29 mouse cellular contexts compared by ENCODE assay signal in genomic region chr9:75051841-75052240, GRCm38 (mm10). TPM values are rescaled to one million over a fixed set of nuclear protein-coding genes. Genes with fewer than 3 reads are reported as not detected.
DNase-seq lines count a peak whose midpoint lies in the region; ATAC-seq and TF ChIP-seq lines count a peak whose summit lies in the region.
"Had no signal": no experiment of that assay in that cellular context is flagged by ENCODE, and none has a peak within 500 bp of the region (broad histone marks: within the 10 kb centered on the region; RNA-seq: fewer than 3 reads in every experiment).

No protein-coding gene starts in this region.

- H3K4me2 ChIP-seq in hindbrain, embryonic 12.5 days (replicated peaks), result no peak overlapping the region
- H3K4me2 ChIP-seq: forebrain, embryonic 13.5 days; heart, embryonic 11.5 days; heart, embryonic 15.5 days; hindbrain, embryonic 14.5 days had no signal

- no peaks in the 10 kb centered on the region for H3K4me1 ChIP-seq in hindbrain, embryonic 12.5 days
- H3K4me1 ChIP-seq: forebrain, embryonic 10.5 days; heart, embryonic 15.5 days; hindbrain, embryonic 10.5 days had no signal

- no peak overlapping the region for H3K9ac ChIP-seq in hindbrain, embryonic 12.5 days
- H3K9ac ChIP-seq: forebrain, embryonic 13.5 days; heart, embryonic 15.5 days; hindbrain, embryonic 14.5 days had no signal

- WGBS in hindbrain, embryonic 12.5 days, result 90% methylated on average over 4 of the region's 4 CpGs

- no peak for ATAC-seq in hindbrain, embryonic 12.5 days (ENCODE audit: low FRiP score)
- ATAC-seq: forebrain, embryonic 13.5 days; forebrain, embryonic 16.5 days; hindbrain, postnatal 0 days; inflammation-experienced regulatory T-cells, adult 6 months; Patski had no signal

- TF ChIP-seq CTCF in gastrocnemius, adult 2 months (IDR thresholded peaks at IDR 0.05), result no peak
- no peak for TF ChIP-seq CTCF in left cerebral cortex, adult 2 months (IDR thresholded peaks at IDR 0.05)

- no peak for DNase-seq in gastrocnemius, adult 2 months
- no peak for DNase-seq in gastrocnemius, adult 18-20 months (ENCODE audit: low spot score)
- DNase-seq in left cerebral cortex, adult 2 months (ENCODE audit: extremely low spot score in 1 of 2, low spot score in 2 of 2), result no peak
- no peak for DNase-seq in left cerebral cortex, postnatal 10 days (ENCODE audit: extremely low spot score in 1 of 2, low spot score in 2 of 2)
- DNase-seq in brain, adult 2 months (ENCODE audit: low read depth, low spot score), result peak; percentile 80
- peak; percentile 81 for DNase-seq in telencephalon, adult 2 months (ENCODE audit: low read depth, low spot score)
- DNase-seq: adrenal gland, adult 2 months; adrenal gland, postnatal 14 days; B cell, adult 2 months; cerebellum, adult 11-12 months; cerebellum, adult 8-10 months; cerebellum, postnatal 10 days; cerebellum, postnatal 36 days; gastrocnemius, postnatal 14 days; heart, postnatal 10 days; heart, postnatal 36 days had no signal

- no peaks in the 10 kb centered on the region for H3K27me3 ChIP-seq in hindbrain, embryonic 12.5 days
- H3K27me3 ChIP-seq: CH12.LX; forebrain, embryonic 13.5 days; heart, embryonic 15.5 days; Patski had no signal

- H3K9me3 ChIP-seq in hindbrain, embryonic 12.5 days (replicated peaks), result no peaks in the 10 kb centered on the region
- H3K9me3 ChIP-seq: forebrain, embryonic 10.5 days; forebrain, embryonic 13.5 days; G1E; heart, embryonic 15.5 days; hindbrain, embryonic 10.5 days had no signal

- intact Hi-C loops in gastrocnemius, adult 2 months (cut with DNase I), result loop anchor here (5.0 kb wide), 1 partner anchor 145 kb away; no protein-coding TSS in a partner anchor
- intact Hi-C loops in left cerebral cortex, adult 2 months (cut with DNase I), result loop anchor here (2.0 kb wide), 2 partner anchors 19 to 209 kb away; partner anchors contain the start of gene Myo5a
- intact Hi-C loops in left cerebral cortex, postnatal 10 days (cut with DNase I), result loop anchor here (5.0 kb wide), 2 partner anchors 145 to 210 kb away; no protein-coding TSS in a partner anchor

- H3K4me3 ChIP-seq in gastrocnemius, adult 2 months, result no peak overlapping the region
- peak overlapping the region; percentile 54 for H3K4me3 ChIP-seq in left cerebral cortex, adult 2 months
- H3K4me3 ChIP-seq in hindbrain, embryonic 12.5 days, result no peak overlapping the region
- H3K4me3 ChIP-seq: forebrain, embryonic 10.5 days; forebrain, embryonic 13.5 days; heart, embryonic 15.5 days; hindbrain, embryonic 10.5 days had no signal

- H3K36me3 ChIP-seq in hindbrain, embryonic 12.5 days, result peaks cover 4% of the 10 kb centered on the region

- 0 out of 2 replicates have a peak overlapping the region, but pooled peaks have one; percentile 6 for H3K27ac ChIP-seq in gastrocnemius, adult 2 months
- H3K27ac ChIP-seq in left cerebral cortex, adult 2 months, result peak overlapping the region; percentile 77
- H3K27ac ChIP-seq in hindbrain, embryonic 12.5 days, result no peak overlapping the region
- H3K27ac ChIP-seq: forebrain, embryonic 10.5 days; forebrain, embryonic 13.5 days; heart, embryonic 15.5 days; hindbrain, embryonic 10.5 days; hindbrain, embryonic 14.5 days; hindbrain, postnatal 0 days had no signal

RNA-seq across cellular contexts. Expression of gene Arpp19, which starts 14.4 kb away (rescaled TPM):
- total RNA-seq in gastrocnemius, adult 2 months (2021), result 100 to 1,000 TPM; 125 to 160 TPM
- total RNA-seq in gastrocnemius, adult 18-20 months (2021), result 100 to 1,000 TPM; 171 to 250 TPM
- total RNA-seq in left cerebral cortex, adult 2 months (2021), result 100 to 1,000 TPM; 449 to 473 TPM
- total RNA-seq in left cerebral cortex, postnatal 10 days (2021), result 100 to 1,000 TPM; 187 to 198 TPM
- 280 and 291 TPM in 2 replicates for polyA plus RNA-seq in hindbrain, embryonic 12.5 days (2016; fragmentation: Nextera tagmentation; extraction: Ambion mirVana)

RNA-seq across cellular contexts. Expression of gene Myo5a, which starts 19.0 kb away (rescaled TPM):
- total RNA-seq in gastrocnemius, adult 2 months (2021), result 10 to 100 TPM in 1 of 2 experiments, 1 to 10 TPM in 1; 7.2 to 12.1 TPM
- total RNA-seq in gastrocnemius, adult 18-20 months (2021), result 10 to 100 TPM in 1 of 2 experiments, 1 to 10 TPM in 1; 9.5 to 12.7 TPM
- total RNA-seq in left cerebral cortex, adult 2 months (2021), result 100 to 1,000 TPM; 307 to 308 TPM
- 100 to 1,000 TPM; 235 to 265 TPM for total RNA-seq in left cerebral cortex, postnatal 10 days (2021)
- polyA plus RNA-seq in hindbrain, embryonic 12.5 days (2016; fragmentation: Nextera tagmentation; extraction: Ambion mirVana), result 40.9 and 44.5 TPM in 2 replicates

Comparison
In these comparisons a context has a peak if more than half of its experiments do, and no peak if none do; other contexts are left out.
1. DNase-seq: peak in brain, adult 2 months (single experiment) and telencephalon, adult 2 months (single experiment); none in gastrocnemius, adult 2 months (single experiment), gastrocnemius, adult 18-20 months (single experiment), left cerebral cortex, adult 2 months (0 of 2) and left cerebral cortex, postnatal 10 days (0 of 2).
2. RNA of gene Myo5a, which starts 19.0 kb away (total RNA-seq): 307 to 308 TPM in left cerebral cortex, adult 2 months and 235 to 265 TPM in left cerebral cortex, postnatal 10 days; 9.5 to 12.7 TPM in gastrocnemius, adult 18-20 months and 7.2 to 12.1 TPM in gastrocnemius, adult 2 months; every median in the first group is over 10 times any median in the second.